Mouse (Mus musculus): Measurements from ENCODE around the gene Ankrd23.

- TF ChIP-seq POLR2A (IDR thresholded peaks at IDR 0.05; ENCODE audit: borderline replicate concordance, low read depth, low read length) (no peak), CTCF (IDR thresholded peaks at IDR 0.05; ENCODE audit: low read depth, low read length) (no peak)
These were observed 29.7 kb upstream of the Ankrd23 start for GRCm38 (mm10) chr1:36566425-36566824.
